Mouse (Mus musculus): ENCODE measurements around the gene Arhgef38.

- TF ChIP-seq CTCF (IDR thresholded peaks at IDR 0.05; ENCODE audit: low read depth) (no peak), EP300 (IDR thresholded peaks at IDR 0.05; ENCODE audit: low read depth) (no peak)
Observed at GRCm38 (mm10) chr3:133082736-133083135, 152.0 kb downstream of the Arhgef38 start.

All from heart, postnatal 0 days (tissue).